Mouse (Mus musculus): ENCODE data around the gene Kat8.
A peak's percentile ranks its signal among the peaks of the same experiment; 100 is the strongest.
"Not testable (repeated sequence)": the region's sequence is repeated elsewhere in the genome, so short reads cannot be mapped to it uniquely, and the experiment has no call there.

Gene Kat8

DNA sequence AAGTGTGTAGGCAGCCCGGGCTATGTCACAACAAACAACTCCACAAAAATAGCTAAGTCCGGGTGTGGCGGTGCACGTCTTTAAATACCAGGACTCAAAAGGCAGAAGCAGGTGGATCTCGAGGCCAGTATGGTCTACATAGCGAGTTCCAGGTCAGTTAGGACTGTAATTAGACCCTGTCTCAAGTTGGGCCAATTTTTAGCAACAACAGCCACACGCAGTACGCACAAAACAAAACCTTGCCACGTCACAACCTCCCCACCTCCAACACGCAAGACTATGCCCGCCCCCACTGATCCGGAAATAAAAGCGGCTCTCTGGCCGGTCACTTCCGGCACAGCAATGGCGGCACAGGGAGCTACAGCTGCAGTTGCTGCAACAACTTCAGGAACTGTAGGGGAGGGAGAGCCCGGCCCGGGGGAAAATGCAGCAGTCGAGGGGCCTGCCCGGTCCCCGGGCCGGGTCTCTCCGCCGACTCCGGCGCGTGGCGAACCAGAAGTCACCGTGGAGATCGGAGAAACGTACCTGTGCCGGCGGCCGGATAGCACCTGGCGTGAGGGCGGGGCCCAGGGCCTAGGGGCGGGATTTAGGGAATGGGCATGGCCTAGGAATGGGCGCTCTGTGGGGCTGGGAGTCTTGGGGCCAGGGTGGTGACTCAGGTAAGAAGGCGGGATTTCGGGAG, at the start of gene Kat8:
TSS of gene Kat8 (plus strand) at position 327 of the 682 bp plus-strand sequence.
- DNase-seq (ENCODE audit: extremely low spot score, low spot score) = peak; percentile 92

DNA sequence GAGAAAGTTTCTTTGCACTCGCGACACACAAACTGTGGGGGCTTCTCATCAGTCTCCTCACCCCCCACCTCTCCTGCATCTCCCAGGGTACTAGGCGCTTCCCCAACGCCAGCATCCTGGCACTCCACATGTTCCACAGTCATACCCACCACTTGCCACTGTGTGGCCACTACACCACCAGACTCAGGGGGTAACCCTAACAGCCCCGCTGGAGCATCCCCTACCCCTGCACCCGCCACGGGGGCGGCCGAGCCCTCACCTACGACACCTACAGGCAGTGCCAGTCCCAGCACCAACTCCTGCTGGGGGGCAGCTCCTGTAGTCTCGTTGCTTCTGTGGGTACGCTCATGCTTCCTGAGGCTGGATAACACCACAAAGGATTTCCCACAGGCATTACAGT, 45.9 kb upstream of the Kat8 start:
- DNase-seq (ENCODE audit: extremely low spot score, low spot score) = no peak

DNA sequence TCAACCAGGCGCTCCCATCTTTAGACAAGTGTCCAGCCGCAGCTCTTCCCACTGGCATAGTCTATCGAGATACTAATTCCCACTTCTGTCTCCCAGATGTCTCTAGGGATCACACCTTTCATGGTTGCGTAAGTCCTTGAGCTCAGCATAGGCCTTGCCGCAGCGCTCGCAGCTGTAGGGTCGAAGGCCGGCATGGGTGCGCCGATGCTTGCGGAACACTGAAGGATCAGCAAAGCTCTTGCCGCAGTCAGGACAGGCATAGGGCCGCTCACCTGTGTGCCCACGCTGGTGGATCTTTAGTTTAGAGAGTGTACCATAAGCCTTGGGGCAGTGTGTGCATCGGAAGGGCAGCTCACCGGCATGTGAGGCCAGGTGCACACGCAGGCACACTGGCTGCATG, 44.7 kb upstream of the Kat8 start:
- no peak for DNase-seq (ENCODE audit: extremely low spot score, low spot score)

DNA sequence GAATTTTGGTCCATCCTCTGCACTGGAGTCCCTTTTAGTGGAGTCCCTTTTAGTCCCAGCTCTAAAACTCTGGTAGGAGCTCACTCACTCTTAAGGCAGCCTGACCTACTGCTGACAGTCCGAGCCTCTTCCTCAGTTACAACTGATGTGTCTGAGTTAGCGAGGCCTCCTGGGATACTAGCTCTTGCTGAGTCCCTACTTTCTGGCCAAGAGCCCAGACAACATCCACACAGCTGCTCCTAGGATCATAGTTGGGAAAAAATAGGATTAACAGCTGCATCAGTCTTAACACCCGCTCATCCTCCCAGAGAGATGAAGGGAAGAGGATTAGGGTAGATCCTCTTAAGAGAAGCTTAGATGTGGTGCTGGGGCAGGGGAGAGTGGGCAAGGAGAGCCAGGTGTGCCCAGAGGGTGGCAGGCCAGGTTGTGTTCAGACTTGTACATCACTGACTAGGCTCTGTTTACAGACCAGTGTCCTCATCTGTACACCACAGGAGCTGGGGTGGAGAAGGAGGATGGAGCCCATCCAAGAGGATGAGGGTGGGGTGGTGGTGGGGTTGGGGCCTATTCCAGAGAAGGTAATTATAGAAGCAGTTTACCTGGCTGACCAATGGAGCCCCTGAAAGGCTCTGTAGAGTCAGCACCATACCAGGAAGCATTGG, 43.0 kb upstream of the Kat8 start:
- no peak for DNase-seq (ENCODE audit: extremely low spot score, low spot score)

DNA sequence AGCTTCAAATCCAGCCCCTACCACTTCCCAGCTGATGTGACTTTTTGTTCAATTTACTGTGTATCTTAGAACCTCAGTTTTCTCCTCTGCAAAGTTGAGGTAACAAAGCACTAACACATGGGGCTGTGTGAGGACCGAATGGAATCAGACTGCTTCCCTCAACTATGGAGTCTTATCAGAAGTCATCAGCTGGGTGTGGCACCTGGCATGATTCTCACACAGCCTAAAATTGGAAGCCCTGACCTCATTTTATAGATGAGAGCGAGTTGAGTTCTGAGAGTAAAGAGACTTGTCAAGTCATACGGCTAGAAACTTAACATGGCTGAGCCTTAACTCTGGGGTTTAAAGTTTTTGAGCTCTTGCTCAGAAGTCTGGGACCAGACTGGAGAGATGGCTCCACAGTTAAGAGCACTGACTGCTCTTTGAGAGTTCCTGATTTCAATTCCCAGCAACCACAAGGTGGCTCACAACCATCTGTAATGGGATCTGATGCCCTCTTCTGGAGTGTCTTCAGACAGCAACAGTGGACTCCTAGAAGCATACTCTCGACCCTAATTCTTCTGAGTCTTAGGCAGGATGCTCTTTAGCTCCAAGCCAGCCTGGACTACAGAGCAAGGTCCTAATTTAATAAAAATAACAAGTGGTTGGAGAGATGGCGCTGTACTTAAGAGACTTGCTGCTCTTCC, 42.0 kb upstream of the Kat8 start:
- DNase-seq (ENCODE audit: extremely low spot score, low spot score) = no peak

DNA sequence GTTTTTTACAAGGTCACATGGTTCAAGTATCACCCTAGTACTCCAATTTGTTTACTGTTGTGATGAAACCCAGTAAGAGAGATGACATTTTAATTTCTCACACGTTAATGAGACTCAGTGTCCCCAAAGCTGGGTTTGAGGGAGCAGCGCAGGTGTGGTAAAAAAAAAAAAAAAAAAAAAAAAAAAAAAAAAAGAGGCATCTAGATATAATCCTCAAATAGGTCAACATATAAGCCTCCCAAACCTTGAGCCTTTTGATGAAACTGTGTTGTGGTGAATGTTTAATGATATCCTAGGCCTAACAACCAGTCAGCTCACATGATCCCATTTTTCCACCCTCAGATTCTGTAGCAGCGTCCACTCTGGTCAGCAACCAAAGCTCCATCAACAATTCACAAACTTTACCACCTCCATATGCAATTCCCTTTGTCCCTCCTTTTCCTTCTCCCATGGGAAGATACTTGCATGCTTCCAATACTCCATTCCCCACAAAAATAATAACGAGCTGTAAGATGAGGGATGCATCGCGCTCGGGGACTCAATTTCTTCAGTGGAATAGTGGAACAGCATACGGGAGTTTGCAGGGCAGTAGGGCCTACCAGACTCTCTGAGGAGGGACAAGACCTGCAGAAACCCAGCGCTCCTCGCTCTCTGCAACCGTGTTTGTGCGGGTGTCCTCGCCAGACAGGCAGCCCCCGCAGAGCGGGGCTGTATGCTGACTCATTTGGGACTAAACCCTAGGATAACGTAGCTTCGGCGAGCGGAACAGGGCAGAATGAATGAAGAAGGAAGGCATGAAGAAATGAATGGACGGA, 37.3 kb upstream of the Kat8 start:
- DNase-seq (ENCODE audit: extremely low spot score, low spot score) = no peak

DNA sequence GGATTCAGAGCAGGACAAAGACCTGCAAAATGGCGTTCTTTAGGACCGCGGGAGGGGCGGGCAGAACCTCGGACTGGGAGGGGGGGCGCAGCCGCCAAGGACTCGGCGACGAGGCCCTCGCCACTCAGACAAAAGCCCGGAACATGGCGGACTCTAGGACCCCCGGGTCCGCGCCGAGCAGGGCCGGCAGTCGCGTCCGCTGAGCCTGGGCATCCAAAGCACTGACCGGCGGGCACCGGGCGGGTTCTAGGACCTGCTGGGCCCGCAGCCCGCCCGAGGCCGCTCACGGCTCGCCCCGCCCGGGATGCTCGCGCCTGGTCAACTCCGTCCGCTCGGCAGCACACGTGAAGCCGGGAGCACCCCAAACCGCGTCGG, 36.7 kb upstream of the Kat8 start:
- peak; percentile 100 for DNase-seq (ENCODE audit: extremely low spot score, low spot score)

DNA sequence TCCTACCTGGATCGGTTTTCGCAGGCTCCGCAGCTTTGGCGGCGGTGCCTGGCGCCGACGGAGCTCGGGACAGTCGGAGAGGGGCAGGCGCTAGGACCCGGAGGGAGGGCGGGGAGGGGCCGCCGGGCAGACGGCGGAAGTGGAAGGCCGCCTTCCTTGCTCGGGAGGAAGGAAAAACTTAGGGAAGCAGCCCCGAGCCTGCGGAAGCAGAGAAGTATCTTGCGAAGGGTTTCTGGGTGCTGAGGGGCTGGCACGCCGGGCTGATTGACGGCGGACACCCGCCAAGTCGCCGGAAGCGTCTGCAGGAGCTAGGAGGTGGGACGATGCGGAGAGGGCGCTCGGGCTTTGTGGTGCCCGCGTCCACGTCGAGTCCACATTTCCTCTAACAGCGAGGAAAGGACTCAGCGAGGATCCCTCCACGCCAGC, 36.3 kb upstream of the Kat8 start, which contains the start of gene Zfp646:
TSS of gene Zfp646 (plus strand) at position 181 of the 426 bp plus-strand sequence.
- peak; percentile 93 for DNase-seq (ENCODE audit: extremely low spot score, low spot score)

DNA sequence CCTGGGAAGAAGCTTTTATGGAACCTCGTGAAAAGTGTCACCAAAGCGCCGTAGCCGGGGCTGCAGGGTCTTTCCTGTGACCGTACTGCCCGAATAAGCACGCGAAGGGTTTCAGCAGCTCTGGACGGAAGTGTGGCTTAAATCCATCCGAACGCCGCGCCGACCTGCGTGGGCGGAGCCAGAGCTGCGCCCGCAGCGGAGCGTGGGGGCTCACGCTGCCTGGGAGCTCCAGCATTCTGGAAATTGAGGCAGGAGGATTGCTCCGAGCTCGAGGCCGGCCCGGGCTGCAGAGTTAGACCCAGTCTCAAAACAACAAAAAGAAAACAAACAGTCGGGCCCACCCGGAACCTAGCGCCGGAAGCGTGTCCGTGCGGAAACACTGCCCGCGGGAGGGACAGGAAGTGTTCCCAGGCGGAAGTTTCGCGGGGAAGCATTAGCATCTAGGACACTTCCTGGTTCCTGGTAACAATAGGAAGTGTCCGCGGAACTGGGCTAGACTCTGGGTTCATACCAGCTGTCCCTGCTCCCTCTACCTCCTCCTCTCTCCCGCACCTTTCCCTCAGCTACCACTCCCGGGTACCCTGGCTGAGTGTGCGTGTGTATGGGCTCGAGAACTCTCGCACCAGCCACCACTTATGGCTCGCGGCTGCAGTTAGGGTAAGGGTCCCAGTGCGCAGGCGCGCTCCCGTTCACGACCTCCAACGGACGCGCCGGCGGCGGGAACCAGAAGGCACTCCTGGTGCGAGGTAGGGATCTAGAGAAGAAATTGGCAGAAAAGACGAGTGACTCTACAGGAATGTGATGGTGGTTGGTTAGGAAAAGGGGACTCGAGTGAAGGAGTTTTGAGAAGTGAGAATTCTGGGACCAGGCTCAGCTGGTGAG, 35.6 kb upstream of the Kat8 start, which contains the start of gene Zfp668:
TSS of gene Zfp668 (minus strand) at position 362 of the 882 bp plus-strand sequence.
- DNase-seq (ENCODE audit: extremely low spot score, low spot score) = peak; percentile 96

DNA sequence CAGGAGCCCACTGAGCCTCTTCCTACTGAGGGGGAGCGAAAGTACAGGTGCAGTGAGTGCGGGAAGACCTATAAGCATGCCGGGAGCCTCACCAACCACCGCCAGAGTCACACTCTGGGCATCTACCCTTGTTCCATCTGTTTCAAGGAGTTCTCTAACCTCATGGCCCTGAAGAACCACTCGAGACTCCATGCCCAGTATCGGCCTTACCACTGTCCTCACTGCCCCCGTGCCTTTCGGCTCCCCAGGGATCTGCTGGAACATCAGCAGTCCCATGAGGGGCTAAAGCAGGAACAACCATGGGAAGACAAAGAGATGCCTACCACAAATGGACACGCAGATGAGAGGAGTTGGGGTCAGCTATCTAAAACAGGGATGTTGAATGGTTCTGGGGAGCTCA, 33.0 kb upstream of the Kat8 start:
- no peak for DNase-seq (ENCODE audit: extremely low spot score, low spot score)

DNA sequence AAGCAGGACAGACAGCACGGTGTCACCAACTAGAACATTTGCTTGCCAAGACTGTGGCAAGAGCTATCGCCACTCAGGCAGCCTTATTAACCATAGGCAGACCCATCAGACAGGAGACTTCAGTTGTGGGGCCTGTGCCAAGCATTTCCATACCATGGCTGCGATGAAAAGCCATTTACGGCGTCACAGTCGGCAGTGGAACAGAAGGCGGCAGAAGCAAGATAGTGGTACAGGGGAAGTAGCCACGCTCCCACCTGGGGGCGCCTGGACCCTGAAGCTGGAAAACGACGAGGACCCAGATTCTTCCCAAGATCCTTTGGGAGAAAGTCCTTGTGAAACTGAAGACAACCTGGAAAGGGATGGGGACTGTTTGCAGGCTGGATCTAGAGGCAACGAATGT, 31.9 kb upstream of the Kat8 start:
- no peak for DNase-seq (ENCODE audit: extremely low spot score, low spot score)

DNA sequence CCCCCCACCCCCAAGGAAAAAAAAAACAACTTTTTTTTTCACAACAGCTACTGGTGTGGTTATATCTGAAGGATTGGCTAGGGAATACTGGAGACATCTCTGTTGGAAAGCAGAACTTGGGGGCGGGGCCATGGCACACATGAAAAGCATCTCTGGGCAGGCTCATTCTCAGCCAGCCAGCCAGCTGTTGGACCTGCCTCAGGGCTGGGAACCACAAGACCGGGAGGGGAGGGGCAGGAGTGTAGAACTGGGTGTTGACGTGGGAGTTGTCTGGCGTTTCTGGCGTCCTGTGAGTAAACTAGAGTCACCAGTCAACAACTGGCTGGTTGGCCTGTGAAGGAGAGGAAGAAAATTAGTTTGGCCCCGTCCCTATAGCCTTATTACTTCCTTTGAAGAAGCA, 26.4 kb upstream of the Kat8 start:
- DNase-seq (ENCODE audit: extremely low spot score, low spot score) = no peak

DNA sequence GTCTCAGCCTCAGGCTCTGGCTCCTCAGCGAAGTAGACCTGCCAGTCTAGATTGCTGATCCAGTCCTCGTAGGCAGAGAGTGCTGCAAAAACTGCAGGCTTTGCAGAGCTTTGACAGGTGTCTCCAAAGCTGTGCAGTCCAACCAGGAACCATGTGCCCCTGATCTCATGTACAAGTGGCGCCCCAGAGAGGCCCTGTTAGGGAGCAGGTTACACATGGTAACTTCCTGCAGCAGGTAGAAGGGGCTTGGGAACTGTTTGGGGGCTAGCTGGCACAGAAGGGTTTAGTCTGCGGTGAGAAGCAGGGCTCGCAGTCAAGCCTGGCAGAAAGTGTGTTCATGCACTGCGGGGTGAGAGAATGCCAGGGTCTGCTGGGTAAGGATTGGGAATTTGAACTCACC, 25.8 kb upstream of the Kat8 start:
- DNase-seq (ENCODE audit: extremely low spot score, low spot score) = no peak

DNA sequence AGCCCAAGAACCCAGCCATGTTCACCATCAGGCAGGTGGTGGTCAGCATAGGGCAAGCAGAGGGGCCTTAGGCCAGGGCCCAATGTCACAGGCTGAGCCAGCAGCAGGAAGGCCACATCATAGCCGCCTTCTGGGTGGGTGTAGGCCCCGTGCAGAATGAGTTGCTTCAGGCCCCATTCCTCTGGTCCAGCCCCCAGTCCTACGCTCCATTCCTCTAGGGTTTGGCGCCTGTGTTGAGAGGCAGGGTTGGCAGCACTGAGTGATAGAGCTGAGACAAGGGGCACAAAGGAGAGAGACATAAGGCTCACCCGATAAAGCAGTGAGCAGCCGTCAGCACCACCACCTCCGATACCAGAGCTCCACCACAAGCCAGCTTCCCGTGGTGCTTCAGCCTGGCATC, 25.1 kb upstream of the Kat8 start:
- no peak for DNase-seq (ENCODE audit: extremely low spot score, low spot score)

DNA sequence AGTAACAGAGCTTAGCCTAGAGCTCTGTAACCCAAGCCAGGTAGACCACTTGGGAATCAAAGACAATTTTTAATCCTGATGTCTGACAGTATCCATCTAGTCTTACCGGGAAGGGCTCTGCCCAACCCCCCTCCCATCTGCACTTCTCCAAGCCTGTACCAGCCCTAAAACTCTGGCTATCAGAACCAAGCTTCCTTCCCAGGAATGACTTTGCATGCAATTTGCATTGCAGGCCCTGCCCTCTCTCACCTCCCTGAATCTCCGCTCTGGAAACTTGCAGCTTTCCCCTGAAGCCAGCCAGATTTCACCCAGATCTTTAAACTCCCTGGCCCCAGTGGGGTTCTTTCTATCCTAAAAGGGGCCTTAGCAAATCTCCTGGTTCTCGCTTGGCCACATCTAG, 24.5 kb upstream of the Kat8 start:
- DNase-seq (ENCODE audit: extremely low spot score, low spot score) = no peak

DNA sequence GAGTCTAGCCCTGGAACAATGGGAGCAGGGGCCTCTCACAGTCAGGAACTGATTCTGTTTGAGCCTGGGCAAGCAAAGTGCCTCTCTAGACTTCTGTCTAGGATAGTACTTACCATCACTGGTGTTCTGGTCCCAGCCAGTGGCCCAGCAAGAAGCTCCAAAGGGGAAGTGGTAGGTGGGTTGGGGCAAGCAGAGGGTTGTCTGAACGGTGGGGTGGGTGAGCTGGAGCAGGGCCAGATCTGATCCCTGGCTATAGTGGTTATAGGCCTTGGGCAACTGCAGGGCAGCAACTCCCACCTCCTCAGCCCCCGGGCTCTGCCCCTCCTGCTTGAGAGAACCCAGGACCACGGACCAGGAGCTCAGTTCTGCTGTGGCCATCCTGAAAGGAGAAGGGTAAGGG, 23.5 kb upstream of the Kat8 start:
- DNase-seq (ENCODE audit: extremely low spot score, low spot score) = no peak

DNA sequence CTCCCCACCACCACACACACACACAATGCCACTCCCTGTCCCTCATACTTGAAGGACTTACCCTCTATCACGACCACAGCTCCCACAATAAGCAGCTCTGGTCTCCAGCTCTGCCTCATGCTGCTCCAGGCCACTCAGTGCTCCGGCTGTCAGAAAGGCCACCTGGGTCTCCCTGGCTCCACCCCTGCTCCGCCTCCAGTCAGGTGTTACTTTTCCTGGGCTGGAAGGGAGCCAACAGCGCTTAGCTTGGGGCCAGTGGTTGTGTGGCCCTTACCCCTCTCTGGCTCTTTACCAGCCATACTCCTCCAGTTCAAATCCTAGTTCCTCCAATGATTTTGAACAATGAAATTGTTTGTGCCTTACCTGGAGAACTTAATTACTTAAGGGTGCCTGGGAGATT, 21.5 kb upstream of the Kat8 start, which contains the start of gene Prss53:
TSS of gene Prss53 (minus strand) at position 173 of the 400 bp plus-strand sequence.
- DNase-seq (ENCODE audit: extremely low spot score, low spot score) = no peak

DNA sequence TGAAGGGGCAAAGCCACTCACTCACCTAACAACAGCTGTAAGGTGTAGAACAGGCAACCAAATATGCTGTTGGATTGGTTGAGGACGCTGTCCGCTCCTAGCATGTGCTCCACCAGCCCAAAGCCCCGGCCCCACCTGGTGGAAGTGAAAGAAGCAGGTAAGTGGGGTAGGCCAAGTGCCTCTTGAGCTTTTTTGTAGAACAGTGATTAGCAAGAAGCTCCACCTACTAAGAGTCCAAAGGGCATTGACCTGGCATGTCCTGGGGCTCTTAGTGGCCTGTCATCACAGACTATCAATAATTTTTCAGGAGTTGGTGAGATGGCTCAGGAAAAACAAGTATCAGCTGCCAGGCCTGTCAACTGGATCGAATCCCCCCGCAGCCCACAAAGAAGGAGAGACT, 17.8 kb upstream of the Kat8 start:
- no peak for DNase-seq (ENCODE audit: extremely low spot score, low spot score)

DNA sequence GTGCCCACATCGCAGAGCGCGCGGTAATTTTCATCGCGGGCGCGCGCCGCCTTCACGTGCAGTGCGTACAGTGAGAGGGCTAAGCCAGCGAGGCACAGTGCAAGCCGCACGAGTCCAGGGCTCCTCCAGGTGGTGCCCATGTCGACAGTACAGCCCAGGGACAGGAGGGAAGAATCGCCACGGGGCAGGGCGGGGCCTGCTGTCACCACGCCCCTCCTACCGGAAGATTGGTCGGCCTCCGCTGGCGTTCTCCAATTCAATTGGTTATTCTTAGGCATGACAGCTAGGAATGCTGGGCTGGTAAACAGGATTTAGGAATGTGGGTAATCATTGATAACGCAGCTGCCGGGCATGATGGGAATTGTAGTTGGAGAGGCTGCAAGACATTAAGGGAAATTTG, 16.9 kb upstream of the Kat8 start, which contains the start of the genes Gm21974 and Vkorc1:
TSS of gene Gm21974 (minus strand) at position 13 of the 400 bp plus-strand sequence.
TSS of gene Vkorc1 (minus strand) at position 176 of the 400 bp plus-strand sequence.
- peak; percentile 93 for DNase-seq (ENCODE audit: extremely low spot score, low spot score)

DNA sequence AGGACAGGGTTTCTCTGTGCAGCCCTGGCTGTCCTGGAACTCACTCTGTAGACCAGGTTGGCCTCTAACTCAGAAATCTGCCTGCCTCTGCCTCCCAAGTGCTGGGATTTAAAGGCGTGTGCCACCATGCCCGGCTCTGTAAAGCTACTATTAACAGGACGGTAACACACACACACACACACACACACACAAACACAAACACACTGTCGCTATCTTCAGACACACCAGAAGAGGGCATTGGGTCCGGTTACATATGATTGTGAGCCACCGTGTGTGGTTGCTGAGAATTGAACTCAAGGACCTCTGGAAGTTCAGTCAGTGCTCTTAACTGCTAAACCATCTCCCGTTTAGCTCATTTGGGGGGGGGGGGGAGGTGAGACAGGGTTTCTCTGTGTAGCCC, 16.4 kb upstream of the Kat8 start:
- DNase-seq (ENCODE audit: extremely low spot score, low spot score) = not testable (repeated sequence)

Data from neural tube, embryonic 10.5 days (tissue).